Mouse (Mus musculus) myocyte (in vitro differentiated cells): ENCODE results near the gene Lrrc57.

Experiments
- CEBPB ChIP-seq: IDR thresholded peaks from 2 replicates; pipeline ENCODE4 v1.6.1; 2011; ENCODE audit warnings: mild to moderate bottlenecking, moderate library complexity; ENCODE audit not compliant: poor library complexity, insufficient read depth, severe bottlenecking
- POLR2A ChIP-seq: IDR thresholded peaks from one replicate; pipeline ENCODE4 v1.6.1; 2011; ENCODE audit warnings: low read depth, mild to moderate bottlenecking, control low read depth, moderate library complexity; ENCODE audit not compliant: insufficient read length
- POLR2AphosphoS2 ChIP-seq: IDR thresholded peaks from one replicate; pipeline ENCODE4 v1.6.1; 2011; ENCODE audit warnings: low read depth, control low read depth; ENCODE audit not compliant: insufficient read length
- USF1 ChIP-seq: IDR thresholded peaks from one replicate; pipeline ENCODE4 v1.6.1; 2011; ENCODE audit warnings: low read depth, mild to moderate bottlenecking, control low read depth, moderate library complexity

DNA sequence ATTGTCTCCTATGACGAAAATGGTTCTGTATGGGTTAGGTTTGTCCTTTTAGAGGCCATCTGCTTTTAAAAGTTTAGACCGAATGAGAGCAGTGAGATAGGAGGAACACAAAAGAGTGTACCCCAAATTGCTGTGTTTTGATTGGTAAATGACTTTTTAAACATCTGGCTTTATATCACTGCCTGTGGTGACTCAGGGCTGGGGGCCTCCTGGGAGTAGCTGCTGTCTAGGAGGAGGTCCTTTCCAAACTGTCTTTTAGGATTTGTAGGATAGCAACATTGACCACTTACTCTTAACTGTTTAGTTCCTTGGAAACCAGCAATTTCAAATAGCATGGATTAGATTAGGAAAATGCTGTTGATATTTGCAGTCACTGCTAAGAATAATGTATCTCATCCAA lies 20.9 kb upstream of the Lrrc57 start:
- TF ChIP-seq CEBPB (no peak), POLR2A (no peak), USF1 (no peak), POLR2AphosphoS2 (no peak)
